Mouse (Mus musculus) neural tube, embryonic 14.5 days (tissue): ENCODE measurements around the gene Map10. TPM values are rescaled to one million over a fixed set of nuclear protein-coding genes. Genes with fewer than 3 reads are reported as not detected.
A peak's percentile ranks its signal among the peaks of the same experiment; 100 is the strongest.

ENCODE experiments used
- ATAC-seq: fragments of 200-750 bp; cut with Nextera tagmentation; 2 replicates; pipeline ENCODE4 v1.8.0; 2017; ENCODE audit warnings: low read depth, mild to moderate bottlenecking, moderate TSS enrichment, moderate library complexity
- H3K27ac ChIP-seq: fragments of 300-500 bp; sonication (generic); 2 replicates; pipeline ENCODE4 v1.5.1; 2014; ENCODE audit warnings: low read depth, mild to moderate bottlenecking, control low read depth, low read length, moderate library complexity, mixed read lengths
- H3K27me3 ChIP-seq: fragments of 300-500 bp; sonication (generic); 2 replicates; pipeline ENCODE4 v1.6.1; 2014; ENCODE audit warnings: low read length; ENCODE audit not compliant: control insufficient read depth, insufficient read depth
- H3K36me3 ChIP-seq: fragments of 300-500 bp; sonication (generic); 2 replicates; pipeline ENCODE4 v1.6.1; 2014; ENCODE audit warnings: low read length, mixed read lengths; ENCODE audit not compliant: control insufficient read depth, insufficient read depth
- H3K4me1 ChIP-seq: fragments of 300-500 bp; sonication (generic); 2 replicates; pipeline ENCODE4 v1.6.1; 2014; ENCODE audit warnings: low read length; ENCODE audit not compliant: control insufficient read depth, insufficient read depth
- H3K4me2 ChIP-seq: fragments of 300-500 bp; sonication (generic); 2 replicates; pipeline ENCODE4 v1.6.1; 2014; ENCODE audit warnings: mild to moderate bottlenecking, low read depth, low read length, control low read depth
- H3K4me3 ChIP-seq: fragments of 300-500 bp; sonication (generic); 2 replicates; pipeline ENCODE4 v1.5.1; 2014; ENCODE audit warnings: low read depth, low read length, control low read depth, mixed read lengths
- H3K9ac ChIP-seq: fragments of 300-500 bp; sonication (generic); replicated peaks from 2 replicates; pipeline ENCODE4 v1.6.1; 2014; ENCODE audit warnings: low read depth, mild to moderate bottlenecking, control low read depth, low read length, mixed read lengths
- H3K9me3 ChIP-seq: fragments of 300-500 bp; sonication (generic); 2 replicates; pipeline ENCODE4 v1.6.1; 2016; ENCODE audit warnings: low read length; ENCODE audit not compliant: control insufficient read depth
- WGBS: fragments of 180-500 bp; shearing (Covaris S2); extraction: QIAGEN DNeasy Blood & Tissue Kit; methylation state at CpG from one replicate; pipeline ENCODE4 v1.1.7; 2014; 5-methylcytosine and 5-hydroxymethylcytosine counted together
- polyA plus RNA-seq: library from polyadenylated mRNA; unstranded; fragments of >200 nt; fragmentation: Nextera tagmentation; extraction: Ambion mirVana; gene quantifications from 2 replicates; pipeline ENCODE4 v1.2.1, GENCODE M21; 2014

Map10 gene
- polyA plus RNA-seq, 1 experiment from 2014 or later, result 8.1 TPM

- ATAC-seq, result no peak
- WGBS, result 18% methylated on average over 7 of the region's 7 CpGs
- Histone ChIP-seq H3K9ac (no peak overlapping the region), H3K27me3 (no peaks in the 10 kb centered on the region), H3K9me3 (no peaks in the 10 kb centered on the region), H3K4me3 (no peak overlapping the region), H3K36me3 (no peaks in the 10 kb centered on the region), H3K4me1 (peaks cover 9% of the 10 kb centered on the region; the same call in 1 of the 2 replicates), H3K4me2 (no peak overlapping the region), H3K27ac (0 out of 2 replicates have a peak overlapping the region, but pooled peaks have one; percentile 28)
Observed at GRCm38 (mm10) chr8:125716613-125717012, 47.0 kb downstream of the Map10 start.

- Histone ChIP-seq H3K27me3 (no peaks in the 10 kb centered on the region), H3K4me3 (no peak overlapping the region), H3K9ac (no peak overlapping the region), H3K9me3 (no peaks in the 10 kb centered on the region), H3K4me1 (peaks cover 9% of the 10 kb centered on the region; the same call in 1 of the 2 replicates), H3K36me3 (no peaks in the 10 kb centered on the region), H3K4me2 (no peak overlapping the region), H3K27ac (no peak overlapping the region)
- 67% methylated on average over 4 of the region's 4 CpGs for WGBS
- ATAC-seq, result no peak
Observed at GRCm38 (mm10) chr8:125718914-125719313, 49.3 kb downstream of the Map10 start.

GRCm38 (mm10) chr8:125722675-125723074 lies 53.1 kb downstream of the Map10 start:
- 80% methylated on average over 7 of the region's 7 CpGs for WGBS

More at GRCm38 (mm10) chr8:125722675-125723074, 53.1 kb downstream of the Map10 start:
- H3K9ac ChIP-seq, result no peak overlapping the region
- no peaks in the 10 kb centered on the region for H3K36me3 ChIP-seq
- H3K4me1 ChIP-seq, result no peaks in the 10 kb centered on the region
- H3K4me3 ChIP-seq, result no peak overlapping the region
- no peak overlapping the region for H3K4me2 ChIP-seq
- no peak overlapping the region for H3K27ac ChIP-seq
- no peaks in the 10 kb centered on the region for H3K9me3 ChIP-seq
- ATAC-seq, result no peak
- H3K27me3 ChIP-seq, result no peaks in the 10 kb centered on the region

Other genes starting within 250 kb of the Map10 start
- 14.0 and 20.1 TPM in 2 replicates for gene Sipa1l2, start 100.0 kb upstream of the Map10 start, polyA plus RNA-seq
- 36.9 and 39.8 TPM in 2 replicates for gene Ntpcr, start 60.1 kb downstream of the Map10 start, polyA plus RNA-seq
- 4.1 and 7.5 TPM in 2 replicates for gene Pcnx2, start 228.5 kb downstream of the Map10 start, polyA plus RNA-seq
- gene Map3k21, start 240.6 kb downstream of the Map10 start, polyA plus RNA-seq, result 0.45 and 0.51 TPM in 2 replicates